Mouse (Mus musculus) hematopoietic stem cell, adult 5-6 weeks (primary cell): ENCODE results near the gene Rbm19. TPM values are rescaled to one million over a fixed set of nuclear protein-coding genes. Genes with fewer than 3 reads are reported as not detected.
"Not testable (repeated sequence)": the region's sequence is repeated elsewhere in the genome, so short reads cannot be mapped to it uniquely, and the experiment has no call there.

Experiments used
- ATAC-seq, 2 experiments: fragments of 125-278 bp in 1 of 2; replicated peaks in 1 of 2; 2 replicates each; pipeline ENCODE4 v1.8.0; 2016 to 2017; ENCODE audit warnings: inconsistent platforms in 2 of 2, mild to moderate bottlenecking in 2 of 2, moderate number of reproducible peaks in 2 of 2, low read depth in 1 of 2, moderate TSS enrichment in 1 of 2; ENCODE audit not compliant: low FRiP score in 2 of 2, poor library complexity in 2 of 2, severe bottlenecking in 2 of 2, insufficient read depth in 1 of 2, low TSS enrichment in 1 of 2
- total RNA-seq: library from RNA; stranded (forward); fragments of 172-1452, 232-1000 nt; gene quantifications from 2 replicates; pipeline ENCODE4 v1.2.3, GENCODE M21; 2017

Rbm19 gene
- 17.3 and 19.5 TPM in 2 replicates for total RNA-seq

- ATAC-seq: peak; percentile 94 to 97
Observed at GRCm38 (mm10) chr5:120116261-120117050, at the start of gene Rbm19. TSS of gene Rbm19 (plus strand) at chr5:120116465.

GRCm38 (mm10) chr5:120067266-120067665 is 49.0 kb upstream of the Rbm19 start:
- no peak for ATAC-seq

- peak; percentile 47 to 61; a peak in 2 of 4 replicates for ATAC-seq
Observed at GRCm38 (mm10) chr5:120074101-120074500, 42.2 kb upstream of the Rbm19 start.

GRCm38 (mm10) chr5:120080027-120080426 is 36.2 kb upstream of the Rbm19 start:
- ATAC-seq: no peak

- ATAC-seq: no peak
Observed at GRCm38 (mm10) chr5:120080468-120080867, 35.8 kb upstream of the Rbm19 start.

GRCm38 (mm10) chr5:120088561-120088960 is 27.7 kb upstream of the Rbm19 start:
- ATAC-seq: peak; percentile 65 to 86

- peak; percentile 49 to 67; a peak in 3 of 4 replicates for ATAC-seq
Observed at GRCm38 (mm10) chr5:120094602-120095001, 21.7 kb upstream of the Rbm19 start.

- no peak for ATAC-seq
Observed at GRCm38 (mm10) chr5:120097042-120097441, 19.2 kb upstream of the Rbm19 start.

- ATAC-seq: no peak
Observed at GRCm38 (mm10) chr5:120100814-120101213, 15.5 kb upstream of the Rbm19 start.

- ATAC-seq: no peak
Observed at GRCm38 (mm10) chr5:120102097-120102496, 14.2 kb upstream of the Rbm19 start.

- ATAC-seq: peak; percentile 79 to 81
Observed at GRCm38 (mm10) chr5:120102732-120103131, 13.5 kb upstream of the Rbm19 start.

- no peak for ATAC-seq
Observed at GRCm38 (mm10) chr5:120103458-120103857, 12.8 kb upstream of the Rbm19 start.

- peak; percentile 51 to 65; a peak in 2 of 4 replicates for ATAC-seq
Observed at GRCm38 (mm10) chr5:120106424-120107073, 9.7 kb upstream of the Rbm19 start.

GRCm38 (mm10) chr5:120114361-120114760 is 1.9 kb upstream of the Rbm19 start:
- ATAC-seq: no peak

GRCm38 (mm10) chr5:120117161-120117560 is 896 bp downstream of the Rbm19 start:
- ATAC-seq: not testable (repeated sequence)

GRCm38 (mm10) chr5:120124881-120125690 is 8.8 kb downstream of the Rbm19 start:
- no peak for ATAC-seq

- ATAC-seq: 0 out of 4 replicates have a peak, but pooled peaks of 1 of the 2 experiments have one; percentile 23
Observed at GRCm38 (mm10) chr5:120127641-120128040, 11.4 kb downstream of the Rbm19 start.

GRCm38 (mm10) chr5:120128511-120128910 is 12.2 kb downstream of the Rbm19 start:
- ATAC-seq: no peak
